Mouse (Mus musculus): ENCODE results near the gene Fam172a. TPM values are rescaled to one million over a fixed set of nuclear protein-coding genes. Genes with fewer than 3 reads are reported as not detected.

The Fam172a gene
- polyA plus RNA-seq, 1 experiment from 2014 or later, result 7.7 TPM

- H3K4me1 ChIP-seq (ENCODE audit: control insufficient read depth, low read depth, low read length), result no peaks in the 10 kb centered on the region
- no peak overlapping the region for H3K9ac ChIP-seq (ENCODE audit: low read depth, low read length)
- no peak overlapping the region for H3K4me3 ChIP-seq (ENCODE audit: low read depth, low read length)
- H3K4me2 ChIP-seq (ENCODE audit: low read depth, low read length), result no peak overlapping the region
- H3K36me3 ChIP-seq (ENCODE audit: control insufficient read depth, insufficient read depth), result no peaks in the 10 kb centered on the region
- H3K27ac ChIP-seq (ENCODE audit: low read length), result no peak overlapping the region
- no peaks in the 10 kb centered on the region for H3K9me3 ChIP-seq (replicated peaks; ENCODE audit: control insufficient read depth, low read length)
- H3K27me3 ChIP-seq (ENCODE audit: control insufficient read depth, insufficient read depth, low read depth, low read length), result no peaks in the 10 kb centered on the region
- WGBS (ENCODE audit: insufficient replicate concordance), result 49% methylated on average over 5 of the region's 5 CpGs
- 0 out of 2 replicates have a peak, but pooled peaks have one; percentile 9 for ATAC-seq (ENCODE audit: low read depth)
These were observed 289.5 kb downstream of the Fam172a start for GRCm38 (mm10) chr13:77991189-77991886.

- Histone ChIP-seq H3K9ac (ENCODE audit: low read depth, low read length) (no peak overlapping the region), H3K27ac (ENCODE audit: low read length) (no peak overlapping the region), H3K9me3 (replicated peaks; ENCODE audit: control insufficient read depth, low read length) (no peaks in the 10 kb centered on the region), H3K4me2 (ENCODE audit: low read depth, low read length) (no peak overlapping the region), H3K27me3 (ENCODE audit: control insufficient read depth, insufficient read depth, low read depth, low read length) (no peaks in the 10 kb centered on the region), H3K4me3 (ENCODE audit: low read depth, low read length) (no peak overlapping the region), H3K4me1 (ENCODE audit: control insufficient read depth, low read depth, low read length) (no peaks in the 10 kb centered on the region), H3K36me3 (ENCODE audit: control insufficient read depth, insufficient read depth) (no peaks in the 10 kb centered on the region)
- WGBS (ENCODE audit: insufficient replicate concordance), result 57% methylated on average over 4 of the region's 4 CpGs
- no peak for ATAC-seq (ENCODE audit: low read depth)
These were observed 302.8 kb downstream of the Fam172a start for GRCm38 (mm10) chr13:78004649-78005048.

DNA sequence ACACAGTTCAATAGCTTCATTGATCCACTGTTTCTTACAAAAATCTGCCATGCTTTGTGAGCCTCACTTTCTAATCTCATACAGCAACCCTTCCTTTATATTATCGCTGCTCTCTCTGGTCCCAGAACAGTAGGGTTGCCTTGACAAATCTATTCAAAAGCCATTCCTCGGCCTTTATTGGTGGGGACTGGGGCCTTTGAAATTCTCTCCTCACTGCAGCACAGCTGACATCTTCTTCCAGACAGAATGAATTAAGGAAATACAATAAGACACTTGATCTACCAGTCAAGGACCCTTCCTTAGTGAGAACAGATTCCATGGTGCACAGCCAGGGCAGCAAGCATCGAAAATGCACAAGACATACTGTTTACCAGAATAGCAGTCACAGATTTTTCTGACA lies 303.5 kb downstream of the Fam172a start:
- H3K4me1 ChIP-seq (ENCODE audit: control insufficient read depth, low read depth, low read length), result no peaks in the 10 kb centered on the region
- H3K4me2 ChIP-seq (ENCODE audit: low read depth, low read length), result no peak overlapping the region
- WGBS (ENCODE audit: insufficient replicate concordance), result 66% methylated on average over 3 of the region's 3 CpGs
- no peaks in the 10 kb centered on the region for H3K9me3 ChIP-seq (replicated peaks; ENCODE audit: control insufficient read depth, low read length)
- H3K27ac ChIP-seq (ENCODE audit: low read length), result no peak overlapping the region
- no peak overlapping the region for H3K4me3 ChIP-seq (ENCODE audit: low read depth, low read length)
- H3K36me3 ChIP-seq (ENCODE audit: control insufficient read depth, insufficient read depth), result no peaks in the 10 kb centered on the region
- ATAC-seq (ENCODE audit: low read depth), result no peak
- no peaks in the 10 kb centered on the region for H3K27me3 ChIP-seq (ENCODE audit: control insufficient read depth, insufficient read depth, low read depth, low read length)
- H3K9ac ChIP-seq (ENCODE audit: low read depth, low read length), result no peak overlapping the region

DNA sequence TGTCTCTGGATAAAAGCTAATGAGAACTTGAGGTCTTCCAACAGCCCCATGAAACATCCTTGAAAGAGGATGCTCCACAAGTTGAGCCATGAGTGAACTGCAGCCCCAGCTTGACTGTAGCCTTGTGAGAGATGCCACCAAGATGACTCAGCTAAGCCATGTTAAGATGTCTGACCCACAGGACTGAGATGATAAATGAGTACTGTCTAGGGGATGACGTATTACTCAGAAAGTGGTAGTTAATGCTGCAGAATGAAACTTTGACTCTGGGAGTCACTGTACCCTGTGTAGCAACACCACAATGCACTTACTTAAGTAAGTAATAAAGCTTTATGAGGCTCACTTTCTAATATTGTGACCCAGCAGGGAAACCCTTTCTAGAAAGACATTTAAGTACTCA lies 308.3 kb downstream of the Fam172a start:
- H3K4me2 ChIP-seq (ENCODE audit: low read depth, low read length), result no peak overlapping the region
- H3K27me3 ChIP-seq (ENCODE audit: control insufficient read depth, insufficient read depth, low read depth, low read length), result no peaks in the 10 kb centered on the region
- H3K4me3 ChIP-seq (ENCODE audit: low read depth, low read length), result no peak overlapping the region
- H3K36me3 ChIP-seq (ENCODE audit: control insufficient read depth, insufficient read depth), result no peaks in the 10 kb centered on the region
- H3K4me1 ChIP-seq (ENCODE audit: control insufficient read depth, low read depth, low read length), result no peaks in the 10 kb centered on the region
- H3K9ac ChIP-seq (ENCODE audit: low read depth, low read length), result no peak overlapping the region
- no peaks in the 10 kb centered on the region for H3K9me3 ChIP-seq (replicated peaks; ENCODE audit: control insufficient read depth, low read length)
- ATAC-seq (ENCODE audit: low read depth), result no peak
- H3K27ac ChIP-seq (ENCODE audit: low read length), result no peak overlapping the region
- WGBS (ENCODE audit: insufficient replicate concordance), result 76% methylated on average over 1 of the region's 1 CpGs

DNA sequence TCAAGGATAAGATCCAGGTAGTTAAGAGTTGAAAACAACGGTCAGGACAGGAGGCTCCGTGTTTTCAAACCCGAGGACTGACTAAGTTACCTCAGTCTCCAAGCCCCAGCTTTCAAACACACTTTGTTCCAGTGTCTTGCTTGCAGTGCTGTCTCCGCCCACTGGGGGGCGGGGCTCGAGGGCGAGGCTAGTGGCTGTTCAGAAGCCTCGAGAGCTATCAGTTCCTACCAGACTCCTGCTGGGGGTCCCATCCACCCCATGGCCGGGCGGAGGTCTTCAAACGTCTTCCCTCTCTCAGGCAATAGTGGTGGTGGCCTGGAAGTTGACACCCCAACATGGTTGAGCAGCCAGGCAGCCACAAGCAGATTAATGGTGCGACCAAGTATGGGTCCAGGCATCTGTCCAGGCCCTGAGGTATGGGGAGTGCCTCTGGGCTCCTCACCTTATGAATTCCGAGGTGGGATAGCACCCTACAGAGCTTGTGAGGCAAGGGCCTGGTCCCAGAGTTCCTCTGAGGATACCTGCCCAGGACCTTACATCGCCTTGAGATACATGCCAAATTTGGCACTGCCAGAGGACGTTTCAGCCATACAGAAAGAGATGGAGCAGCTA lies 323.0 kb downstream of the Fam172a start, which contains the start of gene Pou5f2:
TSS of gene Pou5f2 (plus strand) at position 220 of the 612 bp plus-strand sequence.
- Histone ChIP-seq H3K27me3 (ENCODE audit: control insufficient read depth, insufficient read depth, low read depth, low read length) (no peaks in the 10 kb centered on the region), H3K36me3 (ENCODE audit: control insufficient read depth, insufficient read depth) (no peaks in the 10 kb centered on the region), H3K9ac (ENCODE audit: low read depth, low read length) (no peak within 1 kb of the TSS), H3K4me1 (ENCODE audit: control insufficient read depth, low read depth, low read length) (no peaks in the 10 kb centered on the region; the same call in 1 of the 2 replicates), H3K4me2 (ENCODE audit: low read depth, low read length) (no peak within 1 kb of the TSS), H3K4me3 (ENCODE audit: low read depth, low read length) (no peak within 1 kb of the TSS), H3K27ac (ENCODE audit: low read length) (no peak within 1 kb of the TSS), H3K9me3 (replicated peaks; ENCODE audit: control insufficient read depth, low read length) (no peaks in the 10 kb centered on the region)
- WGBS (ENCODE audit: insufficient replicate concordance), result 35% methylated on average over 15 of the region's 15 CpGs
- no peak; the same call in 1 of the 2 replicates for ATAC-seq (ENCODE audit: low read depth)

GRCm38 (mm10) chr13:78032821-78033220 lies 331.0 kb downstream of the Fam172a start:
- H3K36me3 ChIP-seq (ENCODE audit: control insufficient read depth, insufficient read depth), result no peaks in the 10 kb centered on the region
- no peak overlapping the region for H3K27ac ChIP-seq (ENCODE audit: low read length)
- no peaks in the 10 kb centered on the region for H3K4me1 ChIP-seq (ENCODE audit: control insufficient read depth, low read depth, low read length)
- H3K9me3 ChIP-seq (replicated peaks; ENCODE audit: control insufficient read depth, low read length), result no peaks in the 10 kb centered on the region
- ATAC-seq (ENCODE audit: low read depth), result no peak
- no peaks in the 10 kb centered on the region for H3K27me3 ChIP-seq (ENCODE audit: control insufficient read depth, insufficient read depth, low read depth, low read length)
- no peak overlapping the region for H3K4me2 ChIP-seq (ENCODE audit: low read depth, low read length)
- whole genome bisulfite sequencing (ENCODE audit: insufficient replicate concordance), result 35% methylated on average over 1 of the region's 1 CpGs
- H3K4me3 ChIP-seq (ENCODE audit: low read depth, low read length), result no peak overlapping the region
- H3K9ac ChIP-seq (ENCODE audit: low read depth, low read length), result no peak overlapping the region

GRCm38 (mm10) chr13:78037203-78037602 lies 335.4 kb downstream of the Fam172a start:
- H3K36me3 ChIP-seq (ENCODE audit: control insufficient read depth, insufficient read depth), result no peaks in the 10 kb centered on the region
- H3K9ac ChIP-seq (ENCODE audit: low read depth, low read length), result no peak overlapping the region
- 71% methylated on average over 1 of the region's 1 CpGs for WGBS (ENCODE audit: insufficient replicate concordance)
- no peaks in the 10 kb centered on the region for H3K9me3 ChIP-seq (replicated peaks; ENCODE audit: control insufficient read depth, low read length)
- ATAC-seq (ENCODE audit: low read depth), result no peak
- H3K4me3 ChIP-seq (ENCODE audit: low read depth, low read length), result no peak overlapping the region
- no peaks in the 10 kb centered on the region for H3K27me3 ChIP-seq (ENCODE audit: control insufficient read depth, insufficient read depth, low read depth, low read length)
- H3K4me1 ChIP-seq (ENCODE audit: control insufficient read depth, low read depth, low read length), result no peaks in the 10 kb centered on the region
- H3K27ac ChIP-seq (ENCODE audit: low read length), result no peak overlapping the region
- H3K4me2 ChIP-seq (ENCODE audit: low read depth, low read length), result no peak overlapping the region

DNA sequence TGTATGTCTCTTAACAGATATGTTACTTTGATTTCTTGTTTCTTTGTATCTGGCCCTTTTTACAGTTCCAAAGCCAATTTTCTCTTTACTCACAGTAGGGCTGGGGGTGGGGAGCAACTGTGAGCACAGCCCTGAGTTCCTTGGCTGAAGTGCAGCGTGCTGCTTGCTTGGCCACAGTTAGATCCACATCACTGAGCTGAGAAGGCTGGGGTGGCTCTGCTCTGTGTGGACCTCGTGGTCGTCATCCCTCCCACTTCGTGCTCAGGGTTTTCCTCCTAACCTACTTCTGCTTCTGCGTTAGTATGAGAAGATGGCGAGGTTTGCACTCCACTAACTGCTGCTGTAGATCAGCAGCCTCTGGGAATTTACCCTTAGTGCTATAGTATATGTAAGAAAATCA lies 341.4 kb downstream of the Fam172a start:
- H3K27me3 ChIP-seq (ENCODE audit: control insufficient read depth, insufficient read depth, low read depth, low read length), result no peaks in the 10 kb centered on the region
- no peak overlapping the region for H3K27ac ChIP-seq (ENCODE audit: low read length)
- no peaks in the 10 kb centered on the region for H3K9me3 ChIP-seq (replicated peaks; ENCODE audit: control insufficient read depth, low read length)
- WGBS (ENCODE audit: insufficient replicate concordance), result 43% methylated on average over 6 of the region's 6 CpGs
- no peaks in the 10 kb centered on the region for H3K4me1 ChIP-seq (ENCODE audit: control insufficient read depth, low read depth, low read length)
- ATAC-seq (ENCODE audit: low read depth), result no peak
- no peak overlapping the region for H3K4me2 ChIP-seq (ENCODE audit: low read depth, low read length)
- no peak overlapping the region for H3K4me3 ChIP-seq (ENCODE audit: low read depth, low read length)
- no peaks in the 10 kb centered on the region for H3K36me3 ChIP-seq (ENCODE audit: control insufficient read depth, insufficient read depth)
- H3K9ac ChIP-seq (ENCODE audit: low read depth, low read length), result no peak overlapping the region

DNA sequence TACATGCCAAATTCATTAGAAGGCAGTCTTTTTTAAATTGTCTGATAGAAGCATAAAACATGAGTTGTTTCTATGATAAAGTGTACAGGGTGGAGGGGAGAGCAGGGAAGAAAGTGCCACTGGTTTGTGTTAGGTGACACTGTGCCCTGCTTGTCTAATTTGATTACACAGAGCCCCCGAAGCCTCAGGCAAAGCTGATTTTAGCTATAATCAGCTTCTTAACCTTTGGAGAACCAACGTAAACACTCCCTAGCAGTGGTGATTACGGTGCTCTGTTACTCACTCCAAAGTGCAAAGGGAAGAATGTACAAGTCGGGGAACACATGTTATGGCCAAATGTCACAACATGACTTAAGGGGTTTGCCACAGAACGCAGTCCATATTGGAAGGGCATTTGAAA lies 343.3 kb downstream of the Fam172a start:
- no peaks in the 10 kb centered on the region for H3K4me1 ChIP-seq (ENCODE audit: control insufficient read depth, low read depth, low read length)
- H3K9me3 ChIP-seq (replicated peaks; ENCODE audit: control insufficient read depth, low read length), result no peaks in the 10 kb centered on the region
- 55% methylated on average over 5 of the region's 5 CpGs for WGBS (ENCODE audit: insufficient replicate concordance)
- H3K27me3 ChIP-seq (ENCODE audit: control insufficient read depth, insufficient read depth, low read depth, low read length), result no peaks in the 10 kb centered on the region
- no peak for ATAC-seq (ENCODE audit: low read depth)
- H3K36me3 ChIP-seq (ENCODE audit: control insufficient read depth, insufficient read depth), result no peaks in the 10 kb centered on the region
- no peak overlapping the region for H3K9ac ChIP-seq (ENCODE audit: low read depth, low read length)
- H3K27ac ChIP-seq (ENCODE audit: low read length), result no peak overlapping the region
- H3K4me2 ChIP-seq (ENCODE audit: low read depth, low read length), result no peak overlapping the region
- H3K4me3 ChIP-seq (ENCODE audit: low read depth, low read length), result no peak overlapping the region
